Mouse (Mus musculus) urinary bladder, postnatal 4 days (tissue): Measurements from ENCODE around the gene Rem1.
A peak's percentile ranks its signal among the peaks of the same experiment; 100 is the strongest.
"Not testable (repeated sequence)": the region's sequence is repeated elsewhere in the genome, so short reads cannot be mapped to it uniquely, and the experiment has no call there.

Experiments
- DNase-seq, 2 experiments: peaks; one replicate each; pipeline ENCODE4 v3.0.0; 2021 to 2022; ENCODE audit warnings: low spot score in 2 of 2

The Rem1 gene

GRCm38 (mm10) chr2:152629239-152629638 lies 2.5 kb downstream of the Rem1 start:
- DNase-seq = no peak

GRCm38 (mm10) chr2:152629904-152630303 lies 3.2 kb downstream of the Rem1 start:
- no peak for DNase-seq

DNA sequence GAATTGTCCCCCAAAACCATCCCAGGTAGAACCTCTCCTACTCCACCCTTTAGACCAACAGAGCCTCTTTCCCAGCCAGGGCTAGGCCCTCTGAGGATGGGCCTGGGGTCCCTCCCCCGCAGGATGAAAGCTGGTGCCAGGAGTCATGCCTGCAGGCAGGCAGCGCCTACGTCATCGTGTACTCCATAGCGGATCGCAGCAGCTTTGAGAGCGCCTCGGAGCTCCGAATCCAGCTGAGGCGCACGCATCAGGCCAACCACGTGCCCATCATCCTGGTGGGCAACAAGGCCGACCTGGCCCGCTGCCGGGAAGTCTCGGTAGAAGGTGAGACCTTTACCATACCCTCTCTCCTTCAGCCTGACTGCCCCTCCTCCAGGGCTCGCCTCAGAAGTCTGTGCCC lies 6.6 kb downstream of the Rem1 start:
- DNase-seq = no peak

- no peak for DNase-seq
Measured at GRCm38 (mm10) chr2:152634311-152634710, 7.6 kb downstream of the Rem1 start.

DNA sequence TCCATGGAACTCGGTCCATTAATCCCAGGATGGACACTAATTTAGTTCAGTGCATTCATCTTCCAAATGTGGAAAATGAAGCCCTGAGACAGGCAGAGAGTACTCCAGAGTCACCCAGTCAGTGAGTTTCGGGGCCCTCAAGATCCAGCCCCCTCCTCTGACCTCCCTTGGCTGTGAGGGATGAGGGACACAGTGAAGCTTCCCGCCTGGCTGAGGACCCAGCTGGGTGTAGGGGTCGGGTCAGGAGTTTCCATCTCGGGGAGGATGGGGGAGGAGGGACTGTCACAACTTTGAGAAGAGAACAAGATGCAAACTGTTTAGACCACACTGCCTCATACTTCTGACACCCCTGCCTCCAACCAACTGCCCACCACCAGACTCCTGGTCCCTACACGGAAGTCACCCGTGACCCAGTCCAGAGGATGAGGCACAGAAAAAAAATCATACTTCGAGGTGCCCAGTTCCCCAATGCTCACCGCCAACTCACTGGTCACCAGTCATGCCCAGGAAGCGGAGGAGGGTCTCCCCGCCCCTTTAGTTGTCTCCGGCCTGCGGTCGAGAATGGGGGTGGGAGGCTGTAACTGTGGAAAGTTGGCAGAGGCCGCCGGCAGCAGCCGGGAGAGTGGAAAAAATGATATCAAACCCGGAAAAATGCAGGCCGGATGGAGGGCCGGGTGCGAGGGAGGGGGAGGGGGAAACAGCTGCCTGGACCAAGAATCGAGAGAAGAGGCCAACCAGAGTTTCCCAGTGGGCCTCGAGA lies 9.7 kb downstream of the Rem1 start:
- peak; percentile 80 to 85 for DNase-seq

DNA sequence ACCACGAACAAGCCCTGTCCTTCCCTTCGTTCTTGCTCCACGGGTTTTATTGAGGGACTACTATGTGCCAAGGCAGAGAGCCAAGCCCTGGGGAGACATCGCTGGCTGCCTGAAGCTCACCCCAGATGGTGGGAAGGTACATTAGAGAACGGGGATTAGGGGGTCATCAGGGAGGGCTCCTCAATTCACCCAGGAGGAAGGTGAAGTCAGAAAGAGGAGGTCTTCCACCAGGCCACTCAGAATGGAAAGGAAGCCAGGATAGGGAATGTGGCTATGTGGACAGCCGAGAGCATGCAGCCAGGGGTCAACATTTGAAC lies 10.2 kb downstream of the Rem1 start:
- DNase-seq = no peak

GRCm38 (mm10) chr2:152637381-152637780 lies 10.6 kb downstream of the Rem1 start:
- DNase-seq = no peak

DNA sequence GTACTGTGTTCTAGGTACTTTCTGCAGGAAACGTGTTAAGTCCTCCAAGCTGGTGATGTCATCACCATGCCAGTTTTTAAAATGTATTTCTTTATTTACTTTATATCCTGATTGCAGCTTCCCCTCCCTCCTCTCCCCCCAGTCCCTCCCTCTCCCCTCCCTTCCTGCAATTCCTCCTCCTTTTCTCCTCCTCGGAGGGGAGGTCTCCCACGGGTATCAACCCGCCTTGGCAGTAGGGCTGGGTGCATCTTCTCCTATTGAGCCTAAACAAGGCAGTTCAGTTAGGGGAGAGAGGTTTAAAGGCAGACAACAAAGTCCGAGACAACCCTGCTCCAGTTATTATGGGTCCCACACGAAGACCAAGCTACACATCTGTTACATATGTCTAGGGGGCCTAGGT lies 12.1 kb downstream of the Rem1 start:
- no peak for DNase-seq

DNA sequence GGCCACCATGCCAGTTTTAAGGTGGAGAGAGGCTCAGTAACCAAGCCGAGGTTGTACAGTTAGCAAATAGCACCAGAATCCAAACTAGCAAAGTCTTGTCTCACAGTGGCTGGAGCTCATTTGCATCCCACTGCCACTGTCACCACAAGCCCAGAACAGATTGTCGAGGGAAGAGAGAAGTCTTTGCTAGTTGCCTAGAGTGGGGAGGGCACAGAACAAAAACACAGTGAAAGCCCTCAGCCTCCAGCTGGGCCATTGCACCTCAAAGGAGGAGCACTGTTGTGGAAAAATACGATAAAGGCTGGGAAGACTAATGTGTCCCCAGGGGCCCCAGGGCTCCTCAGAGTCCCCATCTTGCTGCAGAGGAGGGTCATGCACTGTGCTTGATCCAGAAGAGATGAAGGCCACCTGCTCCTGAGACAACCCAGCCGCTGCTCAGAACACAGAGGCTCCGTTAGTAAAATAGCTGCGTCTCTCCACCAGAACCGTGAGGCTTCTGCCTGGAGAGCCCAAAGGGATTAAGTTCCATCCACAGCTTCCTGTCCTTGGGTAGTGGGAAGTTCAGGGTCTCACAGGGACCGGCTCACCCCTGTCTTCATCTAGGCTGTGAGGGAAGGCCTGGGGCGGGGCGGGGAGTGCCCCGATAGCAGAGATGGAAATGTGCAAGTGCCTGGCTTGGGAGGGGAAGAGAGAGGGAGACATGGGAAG lies 12.8 kb downstream of the Rem1 start:
- peak in 1 of 2 experiments; percentile 57 for DNase-seq

DNA sequence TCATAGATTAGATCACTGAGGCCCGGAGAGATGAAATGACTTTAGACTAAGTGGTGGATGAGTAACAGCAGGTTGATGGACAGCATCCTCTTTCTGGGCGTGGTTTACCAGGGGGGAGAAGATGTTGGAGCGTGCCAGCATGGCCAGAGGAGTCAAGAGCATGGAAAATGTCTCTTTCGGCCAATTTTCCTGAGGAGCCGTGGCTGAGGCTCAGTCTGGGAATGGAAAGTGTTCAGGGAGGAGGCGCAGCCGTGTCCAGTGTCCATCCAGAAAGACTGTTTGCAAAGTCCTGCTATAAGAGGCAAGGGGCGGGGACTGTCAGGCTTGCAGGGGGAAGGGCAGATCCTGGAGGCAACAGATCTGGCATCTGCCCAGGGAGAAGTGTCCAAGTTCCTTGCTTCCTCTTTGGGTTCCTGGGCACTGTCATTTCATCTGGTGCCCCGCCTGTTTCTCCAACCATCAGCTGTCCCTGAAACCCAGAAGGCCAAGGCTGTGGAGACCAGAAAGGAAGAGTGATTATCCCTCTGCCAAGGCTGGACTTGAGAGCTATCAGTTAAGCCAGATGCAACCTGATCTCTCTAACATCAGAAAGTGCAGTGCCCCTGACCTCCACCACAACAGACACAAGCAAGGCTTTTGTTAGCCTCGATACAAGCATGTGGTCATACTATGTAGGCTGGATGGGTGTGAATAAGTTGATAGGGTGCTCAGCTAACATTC lies 26.3 kb downstream of the Rem1 start:
- DNase-seq = peak; percentile 45 to 67

GRCm38 (mm10) chr2:152653874-152654715 lies 27.3 kb downstream of the Rem1 start:
- peak in 1 of 2 experiments; percentile 39 for DNase-seq

DNA sequence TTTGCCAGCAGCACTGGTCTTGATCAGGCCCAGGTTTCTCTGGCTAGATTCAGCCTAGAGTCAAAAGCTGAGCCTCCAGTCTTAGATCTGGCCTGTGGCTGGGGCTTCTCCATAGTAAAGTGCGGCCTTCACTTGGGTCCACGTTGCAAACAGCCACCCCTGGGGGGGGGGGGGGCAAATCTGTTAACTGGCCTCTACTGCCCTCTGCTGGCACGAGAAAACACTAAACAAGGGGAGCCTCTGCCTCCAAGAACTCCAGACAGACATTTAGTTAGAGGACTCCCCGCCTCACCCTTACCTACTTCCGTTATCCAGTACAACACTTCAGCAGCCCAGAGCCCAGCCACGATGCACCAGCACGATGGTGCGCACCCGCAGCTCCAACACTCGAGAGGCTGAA lies 30.6 kb downstream of the Rem1 start:
- no peak for DNase-seq

DNA sequence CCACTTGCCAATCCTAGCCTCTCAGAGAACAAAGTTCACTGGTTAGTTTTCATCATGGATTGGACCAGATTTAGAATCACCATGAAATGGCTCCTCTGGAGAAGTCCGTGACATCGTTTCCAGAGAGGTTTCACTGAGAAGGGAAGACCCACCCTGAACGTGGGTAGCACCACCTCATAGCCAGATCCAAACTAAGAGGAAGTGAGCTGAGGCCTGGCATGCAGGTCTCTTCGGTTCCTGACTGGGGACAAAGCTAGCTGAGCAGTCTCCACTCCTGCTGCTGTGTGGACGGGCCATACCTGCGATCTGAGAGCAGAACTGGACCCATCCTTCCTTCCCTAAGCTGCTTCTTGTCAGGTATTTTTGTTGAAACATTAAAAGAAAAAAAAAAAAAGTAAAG lies 34.4 kb downstream of the Rem1 start:
- no peak for DNase-seq

DNA sequence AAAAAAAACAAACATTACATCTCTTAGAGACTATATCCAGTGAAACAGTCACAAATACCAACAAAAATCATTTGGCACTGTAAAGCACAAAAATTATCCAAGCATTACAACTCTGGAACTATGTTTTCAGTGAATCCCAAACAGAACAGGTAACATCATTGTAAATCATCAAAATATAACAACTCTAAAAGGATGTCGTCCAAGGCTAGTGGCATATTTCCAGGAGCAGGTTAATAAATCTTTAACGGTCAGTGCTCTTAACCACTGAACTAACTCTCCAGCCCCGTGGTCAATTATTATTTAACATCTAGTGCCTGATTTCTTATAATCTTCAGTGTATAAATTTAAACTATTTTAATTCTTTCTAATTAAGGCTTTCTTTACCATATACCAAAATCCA lies 39.4 kb downstream of the Rem1 start:
- DNase-seq = not testable (repeated sequence)

DNA sequence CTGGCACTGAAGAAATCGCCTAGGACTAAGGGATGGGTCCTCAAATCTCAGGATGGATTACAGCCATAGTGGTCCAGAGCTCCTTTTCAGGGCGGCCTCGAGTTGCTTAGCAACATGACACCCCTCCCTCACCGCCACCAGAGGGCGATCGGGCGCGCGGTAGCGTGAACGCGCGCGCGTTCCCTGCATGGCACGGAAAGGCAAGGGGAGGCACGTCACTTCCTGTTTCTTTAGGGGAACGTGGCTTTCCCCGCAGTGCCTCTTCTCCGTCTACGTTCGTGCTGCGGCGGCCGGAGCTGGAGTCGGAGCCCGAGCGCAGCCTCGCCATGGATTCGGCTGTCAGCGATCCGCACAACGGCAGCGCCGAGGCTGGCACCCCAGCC lies 42.5 kb downstream of the Rem1 start, which contains the start of gene H13:
Gene H13, plus strand, starts transcription at position 206 of the 383 bp plus-strand sequence.
- DNase-seq = peak; percentile 86 to 90

DNA sequence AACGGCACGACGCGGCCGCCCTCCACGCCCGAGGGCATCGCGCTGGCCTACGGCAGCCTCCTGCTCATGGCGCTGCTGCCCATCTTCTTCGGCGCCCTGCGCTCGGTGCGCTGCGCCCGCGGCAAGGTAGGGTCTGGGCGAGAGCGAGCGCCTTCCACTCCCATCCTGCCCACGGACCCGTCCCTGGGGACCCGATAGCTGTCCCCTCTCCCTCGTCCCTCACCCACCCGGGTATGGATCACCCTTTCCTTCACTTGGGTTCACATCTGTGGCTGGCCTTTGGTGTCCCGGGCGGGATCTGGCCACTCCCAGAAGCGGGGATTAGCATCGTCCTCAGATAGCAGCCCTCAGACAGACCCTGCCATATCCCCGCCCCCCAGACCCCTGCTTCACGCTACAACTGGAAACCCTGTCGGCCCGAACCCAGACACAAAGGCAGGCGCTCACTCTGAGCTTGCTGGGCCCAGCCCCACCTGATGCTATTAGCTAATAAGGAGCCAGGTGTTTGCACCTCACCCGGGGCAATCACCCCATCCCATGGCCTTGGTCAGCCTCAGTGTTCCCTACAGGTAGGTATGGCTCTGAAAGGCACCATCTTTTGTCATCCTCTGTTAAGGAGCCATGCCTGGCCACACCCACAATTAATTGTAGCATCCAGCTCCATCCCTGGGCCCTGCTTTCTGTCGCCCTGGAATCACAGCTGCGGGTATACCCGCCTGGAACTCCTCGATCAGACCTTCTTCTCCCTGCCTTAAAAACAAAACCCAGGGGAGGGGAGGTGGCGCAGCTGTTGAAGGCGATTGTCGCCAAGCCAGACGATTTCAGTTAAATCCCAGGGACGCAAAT lies 43.1 kb downstream of the Rem1 start:
- DNase-seq = no peak

DNA sequence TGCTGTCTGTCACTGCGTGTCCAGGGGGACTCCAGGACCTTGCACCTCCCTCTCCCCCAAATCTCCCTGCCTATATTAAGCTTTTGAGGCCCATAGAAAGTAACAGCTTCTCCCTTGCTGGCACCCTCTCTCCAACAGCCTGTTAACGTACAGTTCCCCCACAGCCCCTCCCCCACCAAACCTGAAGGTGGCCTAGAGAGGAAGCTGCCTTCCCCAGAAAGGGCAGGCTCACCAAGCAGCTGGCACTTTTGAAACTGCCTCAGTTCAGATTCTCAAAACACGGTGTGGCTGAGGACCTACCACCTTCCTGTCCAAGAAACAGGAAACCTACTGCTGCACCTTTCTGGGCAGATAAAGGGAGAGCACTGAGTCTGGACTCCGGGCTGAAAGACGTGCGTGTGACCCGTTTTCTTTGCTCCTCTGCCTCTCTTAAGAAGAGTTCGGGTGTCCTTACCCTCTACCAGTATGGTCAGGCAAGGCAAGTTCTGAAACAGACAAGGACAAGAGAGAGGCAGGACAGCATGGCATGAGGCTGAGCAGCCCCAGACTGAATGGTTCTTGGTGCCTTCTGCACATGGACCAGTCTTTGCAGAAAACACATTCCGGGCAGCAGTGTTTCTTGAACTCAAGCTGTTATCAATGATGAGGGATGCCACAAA lies 44.4 kb downstream of the Rem1 start:
- DNase-seq = no peak

- DNase-seq = no peak
Measured at GRCm38 (mm10) chr2:152671642-152671999, 44.9 kb downstream of the Rem1 start.

GRCm38 (mm10) chr2:152672166-152672565 lies 45.4 kb downstream of the Rem1 start:
- no peak for DNase-seq

GRCm38 (mm10) chr2:152674148-152674547 lies 47.4 kb downstream of the Rem1 start:
- DNase-seq = no peak
